Mouse (Mus musculus): ENCODE results near the gene Slc5a11. TPM values are rescaled to one million over a fixed set of nuclear protein-coding genes. Genes with fewer than 3 reads are reported as not detected.

Gene Slc5a11
- total and polyA plus RNA-seq, 2 experiments from 2014 or later: 0.16 to 0.21 TPM

GRCm38 (mm10) chr7:123242241-123242640 lies 27.7 kb downstream of the Slc5a11 start:
- ATAC-seq (no peak), DNase-seq (ENCODE audit: low spot score) (no peak)
- WGBS: 90% methylated on average over 7 of the region's 7 CpGs
- no peaks in the 10 kb centered on the region for H3K9me3 ChIP-seq (ENCODE audit: low read length)
- H3K27ac ChIP-seq: no peak overlapping the region
- no peak overlapping the region for H3K4me3 ChIP-seq (ENCODE audit: low read length)
- TF ChIP-seq CTCF (IDR thresholded peaks at IDR 0.05; ENCODE audit: low read depth): no peak
- no peaks in the 10 kb centered on the region for H3K27me3 ChIP-seq (ENCODE audit: insufficient read depth, low read length)
- H3K4me1 ChIP-seq (ENCODE audit: insufficient read depth, low read length): 0 out of 2 replicates have a peak, but pooled peaks cover 5% of the 10 kb centered on the region
- no peak overlapping the region for H3K9ac ChIP-seq (replicated peaks; ENCODE audit: low read length)
- no peaks in the 10 kb centered on the region for H3K36me3 ChIP-seq (ENCODE audit: insufficient read depth, low read length)
- no peak overlapping the region for H3K4me2 ChIP-seq (ENCODE audit: low read depth, low read length)

DNA sequence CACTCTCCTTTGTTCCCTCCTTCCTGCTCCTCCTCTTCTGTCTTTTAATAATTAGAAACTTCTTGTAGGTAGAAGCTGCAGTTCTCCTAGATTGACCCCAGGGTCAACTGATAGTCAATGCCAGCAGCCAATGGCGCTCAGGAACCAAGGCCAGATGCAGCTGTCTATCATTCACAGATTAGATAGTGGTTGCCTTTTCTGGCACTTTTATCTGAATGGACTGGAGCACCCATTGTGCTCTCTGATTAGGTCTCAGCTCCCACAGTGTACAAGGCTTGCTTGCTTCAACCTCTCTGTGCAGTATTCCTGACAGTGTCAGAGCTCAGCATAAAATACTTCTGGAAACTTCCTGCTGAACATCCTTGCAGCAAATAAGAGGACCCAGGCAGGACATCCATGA lies 30.3 kb downstream of the Slc5a11 start:
- Histone ChIP-seq H3K27me3 (ENCODE audit: insufficient read depth, low read length) (no peaks in the 10 kb centered on the region), H3K4me3 (ENCODE audit: low read length) (no peak overlapping the region), H3K9ac (replicated peaks; ENCODE audit: low read length) (no peak overlapping the region), H3K27ac (no peak overlapping the region), H3K36me3 (ENCODE audit: insufficient read depth, low read length) (no peaks in the 10 kb centered on the region), H3K9me3 (ENCODE audit: low read length) (no peaks in the 10 kb centered on the region), H3K4me2 (ENCODE audit: low read depth, low read length) (no peak overlapping the region), H3K4me1 (ENCODE audit: insufficient read depth, low read length) (no peaks in the 10 kb centered on the region)
- no peak for TF ChIP-seq CTCF (IDR thresholded peaks at IDR 0.05; ENCODE audit: low read depth)
- ATAC-seq (no peak), DNase-seq (ENCODE audit: low spot score) (no peak)
- 78% methylated on average over 1 of the region's 1 CpGs for WGBS

DNA sequence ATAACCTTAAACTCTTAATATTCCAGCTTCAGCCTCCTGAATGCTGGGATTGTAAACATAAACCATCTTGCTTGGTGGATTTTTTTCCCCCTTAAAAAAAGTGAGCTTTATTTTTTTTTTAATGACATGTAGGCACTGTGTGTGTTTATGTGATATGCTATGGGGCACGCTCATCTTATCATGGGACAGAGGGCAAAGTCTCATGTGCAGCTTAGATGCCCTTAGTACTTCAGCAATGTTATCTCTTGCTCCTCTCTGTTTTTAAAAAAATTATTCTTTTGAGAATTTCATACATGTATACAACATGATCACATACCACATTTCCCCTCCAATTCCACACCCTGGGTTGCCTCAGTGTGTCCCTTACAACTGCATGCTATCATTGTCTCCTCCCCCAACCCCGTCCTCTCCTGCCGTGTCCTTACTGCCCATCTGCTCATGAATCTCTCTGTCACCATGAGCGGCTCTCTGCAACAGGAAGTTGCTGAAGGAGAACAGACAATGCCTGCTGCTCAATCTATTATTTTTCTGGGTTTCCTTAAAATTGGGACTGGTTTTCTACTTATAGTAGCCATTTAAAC lies 32.0 kb downstream of the Slc5a11 start:
- 63% methylated on average over 4 of the region's 4 CpGs for WGBS
- H3K9ac ChIP-seq (replicated peaks; ENCODE audit: low read length): no peak overlapping the region
- no peak for DNase-seq (ENCODE audit: low spot score)
- no peak overlapping the region for H3K27ac ChIP-seq
- no peak for ATAC-seq
- H3K27me3 ChIP-seq (ENCODE audit: insufficient read depth, low read length): no peaks in the 10 kb centered on the region
- no peaks in the 10 kb centered on the region for H3K9me3 ChIP-seq (ENCODE audit: low read length)
- H3K36me3 ChIP-seq (ENCODE audit: insufficient read depth, low read length): no peaks in the 10 kb centered on the region
- no peaks in the 10 kb centered on the region for H3K4me1 ChIP-seq (ENCODE audit: insufficient read depth, low read length)
- TF ChIP-seq CTCF (IDR thresholded peaks at IDR 0.05; ENCODE audit: low read depth): no peak
- H3K4me3 ChIP-seq (ENCODE audit: low read length): no peak overlapping the region
- H3K4me2 ChIP-seq (ENCODE audit: low read depth, low read length): no peak overlapping the region

GRCm38 (mm10) chr7:123248166-123248565 lies 33.6 kb downstream of the Slc5a11 start:
- Histone ChIP-seq H3K9me3 (ENCODE audit: low read length) (no peaks in the 10 kb centered on the region), H3K27ac (no peak overlapping the region), H3K36me3 (ENCODE audit: insufficient read depth, low read length) (no peaks in the 10 kb centered on the region), H3K4me2 (ENCODE audit: low read depth, low read length) (no peak overlapping the region), H3K9ac (replicated peaks; ENCODE audit: low read length) (no peak overlapping the region), H3K4me1 (ENCODE audit: insufficient read depth, low read length) (0 out of 2 replicates have a peak, but pooled peaks cover 3% of the 10 kb centered on the region), H3K27me3 (ENCODE audit: insufficient read depth, low read length) (no peaks in the 10 kb centered on the region), H3K4me3 (ENCODE audit: low read length) (no peak overlapping the region)
- no peak for ATAC-seq
- no peak for TF ChIP-seq CTCF (IDR thresholded peaks at IDR 0.05; ENCODE audit: low read depth)
- WGBS: 64% methylated on average over 2 of the region's 2 CpGs
- no peak for DNase-seq (ENCODE audit: low spot score)

GRCm38 (mm10) chr7:123251343-123251742 lies 36.8 kb downstream of the Slc5a11 start:
- no peak for ATAC-seq
- WGBS: 46% methylated on average over 6 of the region's 6 CpGs
- H3K36me3 ChIP-seq (ENCODE audit: insufficient read depth, low read length): no peaks in the 10 kb centered on the region

GRCm38 (mm10) chr7:123253396-123253795 lies 38.8 kb downstream of the Slc5a11 start:
- H3K9ac ChIP-seq (replicated peaks; ENCODE audit: low read length): no peak overlapping the region
- TF ChIP-seq CTCF (IDR thresholded peaks at IDR 0.05; ENCODE audit: low read depth): no peak

More at GRCm38 (mm10) chr7:123251343-123251742, 36.8 kb downstream of the Slc5a11 start:
- no peak overlapping the region for H3K27ac ChIP-seq
- H3K9ac ChIP-seq (replicated peaks; ENCODE audit: low read length): no peak overlapping the region
- no peak for TF ChIP-seq CTCF (IDR thresholded peaks at IDR 0.05; ENCODE audit: low read depth)
- H3K4me1 ChIP-seq (ENCODE audit: insufficient read depth, low read length): 0 out of 2 replicates have a peak, but pooled peaks cover 6% of the 10 kb centered on the region
- no peaks in the 10 kb centered on the region for H3K9me3 ChIP-seq (ENCODE audit: low read length)
- no peak for DNase-seq (ENCODE audit: low spot score)
- no peak overlapping the region for H3K4me3 ChIP-seq (ENCODE audit: low read length)
- H3K27me3 ChIP-seq (ENCODE audit: insufficient read depth, low read length): no peaks in the 10 kb centered on the region
- no peak overlapping the region for H3K4me2 ChIP-seq (ENCODE audit: low read depth, low read length)

More at GRCm38 (mm10) chr7:123253396-123253795, 38.8 kb downstream of the Slc5a11 start:
- Histone ChIP-seq H3K4me3 (ENCODE audit: low read length) (no peak overlapping the region), H3K27me3 (ENCODE audit: insufficient read depth, low read length) (no peaks in the 10 kb centered on the region), H3K9me3 (ENCODE audit: low read length) (no peaks in the 10 kb centered on the region), H3K27ac (peak overlapping the region; percentile 56; the same call in 1 of the 2 replicates), H3K36me3 (ENCODE audit: insufficient read depth, low read length) (no peaks in the 10 kb centered on the region), H3K4me2 (ENCODE audit: low read depth, low read length) (no peak overlapping the region), H3K4me1 (ENCODE audit: insufficient read depth, low read length) (0 out of 2 replicates have a peak, but pooled peaks cover 6% of the 10 kb centered on the region)
- 47% methylated on average over 7 of the region's 7 CpGs for WGBS
- DNase-seq (ENCODE audit: low spot score) (peak; percentile 53), ATAC-seq (peak; percentile 55; the same call in 1 of the 2 replicates)
